In the genomic region with DNA sequence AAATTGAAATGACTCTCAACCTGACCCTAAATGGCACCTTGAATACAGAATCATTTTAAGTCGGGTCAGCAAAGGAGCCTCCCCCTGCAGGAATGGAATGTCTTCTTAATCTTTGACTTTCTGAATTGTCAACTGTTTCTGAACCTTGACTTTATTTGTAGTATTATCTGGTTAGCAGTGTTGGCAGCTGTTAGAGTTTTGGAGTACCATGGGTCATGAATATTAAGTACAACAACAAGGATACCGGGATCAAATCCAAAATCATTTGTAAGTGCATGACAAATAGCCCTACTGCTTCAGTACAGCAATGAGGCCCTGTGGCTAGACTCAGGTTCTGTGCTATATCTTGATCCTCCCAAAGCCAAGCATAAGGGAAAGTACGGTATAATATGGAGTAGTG, we compare ENCODE assay signal across 16 mouse cellular contexts.
"Had no signal": no experiment of that assay in that cellular context is flagged by ENCODE, and none has a peak within 500 bp of the region (broad histone marks: within the 10 kb centered on the region; RNA-seq: fewer than 3 reads in every experiment).

No protein-coding gene starts in this region.

- H3K36me3 ChIP-seq: midbrain, embryonic 15.5 days had no signal

- H3K27me3 ChIP-seq: limb, embryonic 15.5 days; midbrain, embryonic 15.5 days; neural tube, embryonic 13.5 days had no signal

- H3K4me1 ChIP-seq: limb, embryonic 15.5 days; midbrain, embryonic 10.5 days had no signal

- H3K4me2 ChIP-seq: limb, embryonic 15.5 days; midbrain, embryonic 15.5 days; neural tube, embryonic 13.5 days had no signal

- DNase-seq: kidney, postnatal 4 days; lung, adult 2 months; lung, postnatal 4 days; retina, postnatal 1 day; right cerebral cortex, postnatal 4 days; spleen, adult 18-20 months; thymus, adult 18-20 months; thymus, postnatal 14 days had no signal

- H3K27ac ChIP-seq: left cerebral cortex, adult 2 months; limb, embryonic 15.5 days; liver, embryonic 14.5 days; midbrain, embryonic 10.5 days; midbrain, embryonic 15.5 days; neural tube, embryonic 13.5 days had no signal

- H3K9ac ChIP-seq: limb, embryonic 15.5 days; liver, embryonic 14.5 days; midbrain, embryonic 15.5 days; neural tube, embryonic 13.5 days had no signal

- H3K4me3 ChIP-seq: left cerebral cortex, adult 2 months; limb, embryonic 15.5 days; midbrain, embryonic 10.5 days; midbrain, embryonic 15.5 days; neural tube, embryonic 13.5 days had no signal

- ATAC-seq: inflammation-experienced regulatory T-cells, adult 6 months; intestine, postnatal 0 days; midbrain, embryonic 15.5 days had no signal

- H3K9me3 ChIP-seq: limb, embryonic 15.5 days; midbrain, embryonic 15.5 days; neural tube, embryonic 13.5 days had no signal
